Mouse (Mus musculus): Measurements from ENCODE around the gene Hoxd1. TPM values are rescaled to one million over a fixed set of nuclear protein-coding genes. Genes with fewer than 3 reads are reported as not detected.

Gene Hoxd1
- not detected in 2 replicates for polyA plus RNA-seq (2015; fragmentation: Nextera tagmentation; extraction: Ambion mirVana)

DNA sequence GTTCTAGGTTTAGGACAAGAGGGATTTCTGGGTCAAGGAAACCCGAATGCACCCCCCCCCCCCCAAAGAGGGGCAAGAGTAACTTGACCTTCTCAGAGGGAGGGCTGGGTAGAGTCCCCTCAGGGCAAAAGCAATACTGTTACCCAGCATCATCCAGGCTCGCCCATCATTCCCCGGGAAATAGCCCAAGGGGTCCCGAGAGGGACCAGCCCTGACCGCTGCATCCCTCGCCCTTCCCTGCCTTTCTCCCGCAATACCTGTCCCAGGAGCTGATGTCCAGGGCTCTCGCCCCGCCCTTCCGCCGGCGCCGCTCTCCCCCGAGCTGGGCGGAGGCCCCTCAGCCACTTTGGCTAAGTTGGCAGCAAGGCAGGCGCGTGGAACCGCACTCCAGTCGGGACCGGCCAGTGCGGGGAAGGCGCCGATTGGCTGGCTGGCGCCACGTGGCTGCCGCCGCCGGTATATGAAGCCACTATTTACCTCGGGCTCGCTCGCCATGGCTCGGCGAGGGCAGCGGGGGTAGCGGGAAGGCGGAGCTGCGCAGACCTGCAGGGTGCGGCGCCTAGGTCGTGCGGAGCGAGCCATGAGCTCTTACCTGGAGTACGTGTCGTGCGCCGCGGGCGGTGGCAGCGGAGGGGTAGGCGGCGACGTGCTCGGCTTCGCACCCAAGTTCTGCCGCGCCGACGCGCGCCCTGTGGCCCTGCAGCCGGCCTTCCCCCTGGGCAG, at the start of gene Hoxd1:
TSS of gene Hoxd1 (plus strand) at position 459 of the 723 bp plus-strand sequence.
- H3K27me3 ChIP-seq (ENCODE audit: control insufficient read depth, insufficient read depth, low read depth, low read length) = peaks cover 82% of the 10 kb centered on the region
- peak; percentile 74 for ATAC-seq (ENCODE audit: low read depth)
- H3K27ac ChIP-seq (ENCODE audit: low read length) = no peak within 1 kb of the TSS
- H3K4me1 ChIP-seq (replicated peaks; ENCODE audit: control insufficient read depth, insufficient read depth, low read length) = peaks cover 12% of the 10 kb centered on the region
- WGBS = under 1% methylated on average over 57 of the region's 61 CpGs
- H3K9ac ChIP-seq (ENCODE audit: low read length) = no peak within 1 kb of the TSS
- H3K4me3 ChIP-seq (ENCODE audit: low read length) = peak within 1 kb of the TSS; percentile 54
- H3K9me3 ChIP-seq (ENCODE audit: control insufficient read depth, low read length) = no peaks in the 10 kb centered on the region
- H3K4me2 ChIP-seq (ENCODE audit: low read depth, low read length) = peak within 1 kb of the TSS; percentile 88
- H3K36me3 ChIP-seq (ENCODE audit: control insufficient read depth, insufficient read depth, low read length) = no peaks in the 10 kb centered on the region

DNA sequence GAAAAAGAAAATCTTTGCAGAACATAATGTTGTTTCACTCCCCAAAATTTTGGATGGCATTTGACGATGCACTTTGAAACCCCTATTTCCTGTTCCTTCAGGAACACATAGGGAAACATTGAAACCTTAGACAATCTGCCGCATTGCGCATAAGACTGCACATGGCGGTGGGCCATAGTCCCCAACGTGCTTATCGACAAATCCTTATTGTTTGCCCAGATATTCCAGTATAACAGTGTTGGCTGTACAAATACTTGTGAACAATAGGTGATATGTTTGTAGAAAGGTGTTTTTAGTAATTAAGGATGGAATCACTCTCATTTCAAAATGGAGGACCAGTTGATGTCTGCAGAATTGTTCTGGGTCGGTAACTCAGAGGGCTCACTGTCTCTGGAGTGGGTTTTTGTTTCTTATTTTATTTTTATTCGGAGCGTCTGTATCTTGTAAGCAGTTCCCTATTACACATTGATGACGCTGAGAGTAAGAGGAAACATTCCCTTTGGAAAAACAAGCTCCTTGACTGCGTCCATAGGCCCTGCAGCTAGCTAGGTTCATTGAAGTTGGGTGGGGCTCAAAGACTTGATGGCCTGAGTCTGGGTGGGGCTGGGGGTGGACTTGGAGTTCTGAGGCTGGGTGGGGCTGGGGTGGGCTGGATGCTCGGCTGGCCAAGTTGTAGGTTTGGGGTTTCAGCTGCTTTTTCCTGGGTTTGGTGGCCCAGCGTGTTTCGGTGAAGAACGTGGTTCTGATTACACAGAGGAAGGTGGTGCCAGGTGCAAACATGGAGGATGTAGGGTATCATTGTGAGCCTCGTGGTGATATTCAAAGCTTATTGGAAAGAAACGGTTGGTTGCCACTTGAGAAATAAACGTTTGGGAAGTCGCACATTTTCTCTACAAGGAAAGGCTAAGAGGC, 49.3 kb upstream of the Hoxd1 start:
- no peaks in the 10 kb centered on the region for H3K36me3 ChIP-seq (ENCODE audit: control insufficient read depth, insufficient read depth, low read length)
- H3K27ac ChIP-seq (ENCODE audit: low read length) = no peak overlapping the region
- no peak overlapping the region for H3K4me3 ChIP-seq (ENCODE audit: low read length)
- H3K9ac ChIP-seq (ENCODE audit: low read length) = no peak overlapping the region
- no peak overlapping the region for H3K4me2 ChIP-seq (ENCODE audit: low read depth, low read length)
- H3K4me1 ChIP-seq (replicated peaks; ENCODE audit: control insufficient read depth, insufficient read depth, low read length) = peaks cover 5% of the 10 kb centered on the region; the same call in 1 of the 2 replicates
- ATAC-seq (ENCODE audit: low read depth) = no peak
- H3K27me3 ChIP-seq (ENCODE audit: control insufficient read depth, insufficient read depth, low read depth, low read length) = peaks cover 94% of the 10 kb centered on the region
- H3K9me3 ChIP-seq (ENCODE audit: control insufficient read depth, low read length) = no peaks in the 10 kb centered on the region
- WGBS = 6% methylated on average over 19 of the region's 19 CpGs

DNA sequence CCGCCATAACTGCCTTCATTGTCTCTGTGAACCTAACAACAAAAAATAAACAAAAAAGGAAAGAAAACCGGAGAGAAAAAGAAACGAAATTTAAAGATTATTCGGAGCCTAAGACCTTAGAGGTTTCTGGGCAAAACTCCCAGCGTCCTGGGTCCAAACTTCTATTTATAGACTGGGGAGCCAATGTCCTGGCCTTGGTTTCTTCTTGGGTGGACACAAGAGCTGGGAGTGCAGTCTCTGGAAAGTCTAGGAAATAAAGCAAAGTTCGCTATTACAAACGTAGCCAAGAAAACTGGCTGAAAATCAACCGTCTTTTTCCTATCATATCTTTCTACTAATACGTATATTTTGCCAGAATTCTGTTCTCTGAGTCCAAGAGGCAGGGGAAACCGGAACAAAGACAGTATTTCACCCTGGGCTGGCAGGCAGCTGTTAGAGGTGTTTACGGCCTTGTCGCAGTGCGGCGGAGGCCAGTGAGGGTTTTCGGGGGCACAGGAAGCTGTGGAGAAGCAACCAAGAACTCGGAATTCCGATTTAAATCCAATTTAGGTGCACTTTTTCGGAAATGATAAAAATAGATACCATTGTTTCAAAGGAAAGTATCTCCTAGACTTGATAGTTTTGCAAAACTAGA, 48.5 kb upstream of the Hoxd1 start:
- Histone ChIP-seq H3K9ac (ENCODE audit: low read length) (no peak overlapping the region), H3K4me2 (ENCODE audit: low read depth, low read length) (no peak overlapping the region), H3K4me1 (replicated peaks; ENCODE audit: control insufficient read depth, insufficient read depth, low read length) (peaks cover 5% of the 10 kb centered on the region; the same call in 1 of the 2 replicates), H3K9me3 (ENCODE audit: control insufficient read depth, low read length) (no peaks in the 10 kb centered on the region), H3K27me3 (ENCODE audit: control insufficient read depth, insufficient read depth, low read depth, low read length) (peaks cover 93% of the 10 kb centered on the region), H3K36me3 (ENCODE audit: control insufficient read depth, insufficient read depth, low read length) (no peaks in the 10 kb centered on the region), H3K4me3 (ENCODE audit: low read length) (no peak overlapping the region), H3K27ac (ENCODE audit: low read length) (no peak overlapping the region)
- 9% methylated on average over 18 of the region's 18 CpGs for WGBS
- ATAC-seq (ENCODE audit: low read depth) = no peak

DNA sequence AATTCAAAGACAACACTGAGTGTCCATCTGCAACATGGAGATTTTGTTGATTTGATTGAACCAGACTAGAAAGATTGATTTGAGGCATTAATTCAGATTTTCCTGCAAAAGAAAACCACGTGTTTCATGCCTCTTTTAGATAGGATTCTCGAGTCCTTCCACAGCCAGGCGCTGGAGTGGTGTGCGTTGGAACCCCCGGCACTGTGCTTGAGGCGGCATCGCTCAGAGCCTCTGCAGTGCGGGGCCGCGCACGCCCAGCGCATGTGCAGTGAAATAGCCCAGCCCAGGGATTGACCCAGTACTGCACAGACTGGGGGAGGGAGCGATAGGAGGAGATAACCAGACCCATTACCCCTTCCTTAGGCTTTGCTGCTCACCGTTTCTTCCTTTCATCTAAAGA, 47.9 kb upstream of the Hoxd1 start:
- H3K4me2 ChIP-seq (ENCODE audit: low read depth, low read length) = no peak overlapping the region
- H3K27me3 ChIP-seq (ENCODE audit: control insufficient read depth, insufficient read depth, low read depth, low read length) = peaks cover 92% of the 10 kb centered on the region
- no peak overlapping the region for H3K9ac ChIP-seq (ENCODE audit: low read length)
- H3K36me3 ChIP-seq (ENCODE audit: control insufficient read depth, insufficient read depth, low read length) = no peaks in the 10 kb centered on the region
- under 1% methylated on average over 14 of the region's 14 CpGs for WGBS
- no peak overlapping the region for H3K27ac ChIP-seq (ENCODE audit: low read length)
- no peak overlapping the region for H3K4me3 ChIP-seq (ENCODE audit: low read length)
- peaks cover 5% of the 10 kb centered on the region; the same call in 1 of the 2 replicates for H3K4me1 ChIP-seq (replicated peaks; ENCODE audit: control insufficient read depth, insufficient read depth, low read length)
- no peaks in the 10 kb centered on the region for H3K9me3 ChIP-seq (ENCODE audit: control insufficient read depth, low read length)
- ATAC-seq (ENCODE audit: low read depth) = no peak

DNA sequence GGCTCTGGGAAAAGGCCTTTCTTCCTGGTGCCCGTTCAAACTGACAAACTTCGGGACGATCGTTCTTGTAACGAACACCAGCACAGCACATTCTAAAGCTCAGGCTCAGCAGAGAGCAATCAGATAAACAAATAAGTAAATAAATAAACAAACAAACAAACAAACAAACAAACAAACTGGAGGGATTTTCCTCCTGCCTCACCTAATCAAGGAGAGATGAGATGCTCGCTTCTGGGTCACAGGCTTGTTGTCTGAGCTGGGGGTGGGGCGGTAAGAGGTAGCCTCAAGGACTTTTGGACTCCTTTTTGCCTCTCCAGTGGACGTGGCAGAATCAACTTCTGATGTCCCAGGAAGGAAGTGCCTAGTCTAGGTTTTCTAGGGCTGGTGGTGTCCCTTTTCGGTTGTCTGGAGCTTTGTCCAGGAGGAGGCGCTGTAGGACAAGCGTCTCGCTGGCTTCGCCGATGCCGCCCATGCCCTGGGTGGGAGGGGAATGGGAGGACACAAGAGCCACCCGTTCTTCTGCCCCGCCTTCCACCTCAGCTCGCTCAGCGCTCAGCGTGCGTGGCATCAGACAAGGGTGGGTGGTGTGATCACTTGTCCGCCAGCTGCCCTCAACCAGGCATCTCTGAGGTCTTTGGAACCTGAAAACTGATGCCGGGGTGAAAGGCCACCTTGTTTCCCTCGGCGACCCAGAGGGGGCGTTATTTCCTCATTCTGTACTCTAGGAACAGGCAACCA, 47.1 kb upstream of the Hoxd1 start:
- 5% methylated on average over 26 of the region's 26 CpGs for WGBS
- Histone ChIP-seq H3K36me3 (ENCODE audit: control insufficient read depth, insufficient read depth, low read length) (no peaks in the 10 kb centered on the region), H3K9ac (ENCODE audit: low read length) (no peak overlapping the region), H3K4me1 (replicated peaks; ENCODE audit: control insufficient read depth, insufficient read depth, low read length) (peaks cover 5% of the 10 kb centered on the region; the same call in 1 of the 2 replicates), H3K27ac (ENCODE audit: low read length) (no peak overlapping the region), H3K4me3 (ENCODE audit: low read length) (peak overlapping the region; percentile 17; the same call in 1 of the 2 replicates), H3K9me3 (ENCODE audit: control insufficient read depth, low read length) (no peaks in the 10 kb centered on the region), H3K27me3 (ENCODE audit: control insufficient read depth, insufficient read depth, low read depth, low read length) (peaks cover 92% of the 10 kb centered on the region), H3K4me2 (ENCODE audit: low read depth, low read length) (peak overlapping the region; percentile 52)
- ATAC-seq (ENCODE audit: low read depth) = peak; percentile 78

DNA sequence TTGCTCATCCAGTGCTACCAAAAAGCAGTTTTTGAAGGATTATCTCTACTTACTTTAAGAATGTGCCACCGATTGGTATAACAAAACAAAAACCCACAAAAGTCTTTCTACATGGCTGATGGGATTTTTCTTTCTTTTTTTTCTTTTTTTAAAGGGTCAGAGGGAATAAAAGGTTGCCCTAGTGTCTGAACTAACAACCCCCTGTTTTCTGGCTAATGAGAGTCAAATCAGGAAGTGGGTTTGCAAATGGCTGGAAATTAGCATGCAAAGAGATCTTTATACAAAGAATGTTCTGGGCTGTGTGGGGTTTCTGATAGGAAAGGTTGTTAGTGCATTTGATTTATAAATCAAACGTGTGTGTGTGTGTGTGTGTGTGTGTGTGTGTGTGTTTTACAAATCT, 42.4 kb upstream of the Hoxd1 start:
- no peak overlapping the region for H3K4me3 ChIP-seq (ENCODE audit: low read length)
- peaks cover 2% of the 10 kb centered on the region; the same call in 1 of the 2 replicates for H3K4me1 ChIP-seq (replicated peaks; ENCODE audit: control insufficient read depth, insufficient read depth, low read length)

DNA sequence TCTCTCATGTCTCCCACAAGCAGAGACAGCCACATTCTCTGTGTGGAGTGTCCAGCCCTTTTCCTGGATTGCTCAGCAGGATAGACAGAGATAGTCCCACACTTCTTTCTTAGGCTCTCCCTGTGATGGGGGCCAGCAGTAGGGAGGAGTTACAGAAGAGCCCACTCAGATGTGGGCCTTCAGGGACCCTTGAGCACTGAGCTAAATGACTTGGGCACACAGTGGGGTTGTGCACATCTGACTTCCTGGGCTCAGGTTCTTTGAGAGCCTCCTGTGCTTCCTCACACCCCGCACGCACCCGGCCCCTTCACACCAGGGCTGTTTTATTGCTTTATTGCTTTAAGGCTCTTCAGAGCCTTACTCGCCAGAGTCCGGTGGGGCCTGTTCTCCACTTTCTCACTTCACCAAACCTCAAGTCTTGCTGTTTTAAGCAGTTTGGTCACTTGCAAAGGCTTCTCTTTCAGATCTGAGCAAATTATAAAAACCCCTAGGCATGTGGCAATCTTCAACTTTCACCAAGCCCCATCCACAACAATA, 41.8 kb upstream of the Hoxd1 start:
- 9% methylated on average over 5 of the region's 5 CpGs for WGBS
- H3K4me2 ChIP-seq (ENCODE audit: low read depth, low read length) = no peak overlapping the region

More for the DNA sequence above, 42.4 kb upstream of the Hoxd1 start:
- Histone ChIP-seq H3K36me3 (ENCODE audit: control insufficient read depth, insufficient read depth, low read length) (no peaks in the 10 kb centered on the region), H3K27me3 (ENCODE audit: control insufficient read depth, insufficient read depth, low read depth, low read length) (peaks cover 96% of the 10 kb centered on the region), H3K27ac (ENCODE audit: low read length) (no peak overlapping the region), H3K4me2 (ENCODE audit: low read depth, low read length) (no peak overlapping the region), H3K9ac (ENCODE audit: low read length) (no peak overlapping the region), H3K9me3 (ENCODE audit: control insufficient read depth, low read length) (no peaks in the 10 kb centered on the region)
- 16% methylated on average over 2 of the region's 2 CpGs for WGBS
- no peak for ATAC-seq (ENCODE audit: low read depth)

DNA sequence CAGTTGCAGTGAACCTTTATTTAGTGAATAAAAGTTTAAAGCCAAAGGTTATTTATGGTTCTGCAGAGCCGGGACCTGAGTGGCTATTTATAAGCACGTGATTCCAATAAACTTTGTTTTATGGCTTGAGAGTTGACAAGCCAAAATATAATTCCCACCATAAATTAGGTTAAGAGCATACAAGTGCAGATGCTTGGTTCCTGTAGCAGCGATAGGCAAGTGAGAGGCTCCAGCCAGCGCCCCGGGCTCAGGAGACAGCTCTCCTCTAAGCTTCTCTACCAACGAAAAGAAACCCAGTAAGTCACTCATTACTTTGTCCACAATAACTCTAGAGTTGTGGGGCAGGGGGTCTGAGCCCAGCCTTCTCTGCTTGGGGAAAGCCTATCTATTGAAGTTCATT, 40.9 kb upstream of the Hoxd1 start:
- Histone ChIP-seq H3K4me1 (replicated peaks; ENCODE audit: control insufficient read depth, insufficient read depth, low read length) (no peaks in the 10 kb centered on the region), H3K4me2 (ENCODE audit: low read depth, low read length) (no peak overlapping the region), H3K4me3 (ENCODE audit: low read length) (no peak overlapping the region), H3K36me3 (ENCODE audit: control insufficient read depth, insufficient read depth, low read length) (no peaks in the 10 kb centered on the region), H3K9ac (ENCODE audit: low read length) (no peak overlapping the region), H3K27me3 (ENCODE audit: control insufficient read depth, insufficient read depth, low read depth, low read length) (peaks cover 97% of the 10 kb centered on the region), H3K27ac (ENCODE audit: low read length) (no peak overlapping the region), H3K9me3 (ENCODE audit: control insufficient read depth, low read length) (no peaks in the 10 kb centered on the region)
- no peak for ATAC-seq (ENCODE audit: low read depth)
- 10% methylated on average over 6 of the region's 6 CpGs for WGBS

More for the DNA sequence above, 41.8 kb upstream of the Hoxd1 start:
- no peak overlapping the region for H3K9ac ChIP-seq (ENCODE audit: low read length)
- no peak for ATAC-seq (ENCODE audit: low read depth)
- H3K27me3 ChIP-seq (ENCODE audit: control insufficient read depth, insufficient read depth, low read depth, low read length) = peaks cover 96% of the 10 kb centered on the region
- no peaks in the 10 kb centered on the region for H3K36me3 ChIP-seq (ENCODE audit: control insufficient read depth, insufficient read depth, low read length)
- no peak overlapping the region for H3K4me3 ChIP-seq (ENCODE audit: low read length)
- H3K9me3 ChIP-seq (ENCODE audit: control insufficient read depth, low read length) = no peaks in the 10 kb centered on the region
- H3K4me1 ChIP-seq (replicated peaks; ENCODE audit: control insufficient read depth, insufficient read depth, low read length) = no peaks in the 10 kb centered on the region; the same call in 1 of the 2 replicates
- H3K27ac ChIP-seq (ENCODE audit: low read length) = no peak overlapping the region
